Mouse (Mus musculus): Measurements from ENCODE around the gene Ide. TPM values are rescaled to one million over a fixed set of nuclear protein-coding genes. Genes with fewer than 3 reads are reported as not detected.

Gene Ide
- total RNA-seq, 2 experiments from 2014 or later: 37.8 to 37.9 TPM

Other genes starting within 250 kb of the Ide start
- 10 to 100 TPM; 84.4 to 87.6 TPM for gene March5, start 130.3 kb downstream of the Ide start, total RNA-seq (2021)
- 10 to 100 TPM; 73.2 to 80.7 TPM for gene Cpeb3, start 129.3 kb downstream of the Ide start, total RNA-seq (2021)
- 1 to 10 TPM; 1.3 to 1.4 TPM for gene Kif11, start 38.6 kb upstream of the Ide start, total RNA-seq (2021)
- gene Hhex, start 97.0 kb upstream of the Ide start, total RNA-seq (2021): 1 to 10 TPM; 1.1 to 1.2 TPM
- gene Exoc6, start 212.6 kb upstream of the Ide start, total RNA-seq (2021): 10 to 100 TPM; 48.1 to 52.3 TPM

Data from layer of hippocampus, postnatal 36 days (tissue).